Mouse (Mus musculus) bone marrow, adult 2 months (tissue): ENCODE data around the gene Plxna4.

Experiments
- CTCF ChIP-seq: fragments of 200-500 bp; IDR thresholded peaks from 2 replicates; pipeline ENCODE4 v1.5.1; 2011; ENCODE audit warnings: low read length, control low read depth; ENCODE audit not compliant: control insufficient read depth, insufficient read depth
- POLR2A ChIP-seq: fragments of 200-500 bp; IDR thresholded peaks from 2 replicates; pipeline ENCODE4 v1.6.1; 2011; ENCODE audit warnings: low read depth, mild to moderate bottlenecking, control low read depth, low read length, borderline replicate concordance; ENCODE audit not compliant: control insufficient read depth

DNA sequence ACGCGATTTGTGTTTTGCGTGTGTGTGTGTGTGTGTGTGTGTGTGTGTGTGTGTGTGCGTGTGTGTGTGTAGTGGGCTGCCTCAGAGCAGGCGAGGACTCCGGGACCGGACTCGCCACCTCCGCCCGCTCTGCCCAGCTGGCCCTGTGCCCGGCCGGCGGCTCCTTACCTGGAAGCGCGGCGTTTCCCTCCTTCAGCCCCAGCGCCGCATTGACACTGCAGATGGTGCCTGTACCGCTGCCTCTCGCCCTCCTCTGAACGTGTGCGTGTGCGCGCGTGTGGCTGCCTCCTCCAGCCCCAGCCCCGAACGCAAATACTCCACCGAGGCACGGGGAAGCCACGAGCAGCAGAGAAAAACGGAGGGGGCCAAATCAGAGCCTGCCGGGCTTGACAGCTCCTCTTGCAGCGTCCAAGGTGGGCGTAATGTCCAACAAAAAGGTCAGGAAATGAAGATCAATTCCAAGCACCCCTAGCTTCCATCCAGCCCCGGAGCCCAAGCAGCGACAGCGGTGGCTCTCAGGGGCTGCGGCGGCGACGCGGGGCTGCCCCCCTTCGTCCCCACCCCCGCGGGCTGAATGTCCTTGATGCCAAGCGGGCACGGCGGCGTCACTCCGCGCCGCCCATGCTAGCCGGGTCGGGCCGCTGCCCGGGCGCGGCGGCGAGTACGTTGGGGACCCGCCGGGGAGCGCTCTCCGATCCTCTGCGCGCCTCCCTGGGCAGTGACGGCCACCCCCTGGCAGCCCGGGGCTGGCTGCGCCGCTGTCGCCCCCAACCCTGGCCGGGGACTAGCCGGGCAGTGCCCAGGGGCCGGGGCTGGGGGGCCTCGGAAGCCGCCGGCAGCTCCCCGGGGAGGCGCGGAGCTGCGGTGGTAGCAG, 619 bp downstream of the Plxna4 start:
- TF ChIP-seq CTCF (no peak), POLR2A (no peak)
